24 mouse cellular contexts compared by ENCODE assay signal in genomic region chr2:71246096-71246495, GRCm38 (mm10). TPM values are rescaled to one million over a fixed set of nuclear protein-coding genes. Genes with fewer than 3 reads are reported as not detected.
DNase-seq lines count a peak whose midpoint lies in the region; ATAC-seq and TF ChIP-seq lines count a peak whose summit lies in the region.
"Had no signal": no experiment of that assay in that cellular context is flagged by ENCODE, and none has a peak within 500 bp of the region (broad histone marks: within the 10 kb centered on the region; RNA-seq: fewer than 3 reads in every experiment).

No protein-coding gene starts in this region.

- no peaks in the 10 kb centered on the region for H3K9me3 ChIP-seq in forebrain, embryonic 14.5 days (replicated peaks; ENCODE audit: control insufficient read depth, low read length)
- H3K9me3 ChIP-seq in forebrain, embryonic 11.5 days (ENCODE audit: control insufficient read depth, low read length) = no peaks in the 10 kb centered on the region
- H3K9me3 ChIP-seq in hindbrain, postnatal 0 days (ENCODE audit: low read length) = no peaks in the 10 kb centered on the region
- H3K9me3 ChIP-seq in hindbrain, embryonic 12.5 days (replicated peaks) = no peaks in the 10 kb centered on the region
- no peaks in the 10 kb centered on the region for H3K9me3 ChIP-seq in midbrain, embryonic 15.5 days
- H3K9me3 ChIP-seq in midbrain, embryonic 10.5 days (replicated peaks) = no peaks in the 10 kb centered on the region
- H3K9me3 ChIP-seq: embryonic facial prominence, embryonic 13.5 days; heart, embryonic 10.5 days; heart, embryonic 15.5 days; liver, embryonic 12.5 days; megakaryocyte, embryonic 14.5 days had no signal

- WGBS in forebrain, embryonic 14.5 days = 79% methylated on average over 5 of the region's 5 CpGs
- 89% methylated on average over 5 of the region's 5 CpGs for WGBS in forebrain, embryonic 11.5 days
- WGBS in hindbrain, postnatal 0 days = 63% methylated on average over 5 of the region's 5 CpGs
- 82% methylated on average over 5 of the region's 5 CpGs for WGBS in hindbrain, embryonic 12.5 days
- WGBS in midbrain, embryonic 15.5 days = 74% methylated on average over 5 of the region's 5 CpGs
- 96% methylated on average over 5 of the region's 5 CpGs for WGBS in midbrain, embryonic 10.5 days

- peaks cover 32% of the 10 kb centered on the region for H3K36me3 ChIP-seq in forebrain, embryonic 14.5 days (ENCODE audit: control insufficient read depth, insufficient read depth, low read length)
- peaks cover 2% of the 10 kb centered on the region; the same call in 1 of the 2 replicates for H3K36me3 ChIP-seq in forebrain, embryonic 11.5 days (ENCODE audit: control insufficient read depth, insufficient read depth, low read length)
- H3K36me3 ChIP-seq in hindbrain, postnatal 0 days (ENCODE audit: insufficient read depth, low read length) = peaks cover 24% of the 10 kb centered on the region; the same call in 1 of the 2 replicates
- H3K36me3 ChIP-seq in hindbrain, embryonic 12.5 days = peaks cover 34% of the 10 kb centered on the region
- peaks cover 28% of the 10 kb centered on the region for H3K36me3 ChIP-seq in midbrain, embryonic 15.5 days (replicated peaks)
- H3K36me3 ChIP-seq in midbrain, embryonic 10.5 days = peaks cover 74% of the 10 kb centered on the region

- peak; percentile 23 for DNase-seq in forebrain, embryonic 14.5 days (ENCODE audit: low spot score)
- no peak for DNase-seq in forebrain, embryonic 11.5 days (ENCODE audit: low spot score)
- DNase-seq in hindbrain, postnatal 0 days (ENCODE audit: low spot score) = no peak
- DNase-seq in midbrain, embryonic 10.5 days (ENCODE audit: low spot score) = no peak
- peak; percentile 50 for DNase-seq in brain, embryonic 14.5 days (ENCODE audit: low read depth)
- no peak for DNase-seq in thymus, postnatal 36 days
- DNase-seq: adrenal gland, postnatal 14 days; gastrocnemius, postnatal 25 days; kidney, adult 11 months; kidney, postnatal 14 days; lung, adult 18-20 months; lung, postnatal 4 days; thymus, adult 2 months; thymus, postnatal 4 days had no signal

- H3K4me3 ChIP-seq in forebrain, embryonic 14.5 days (ENCODE audit: low read depth, low read length) = no peak overlapping the region
- H3K4me3 ChIP-seq in forebrain, embryonic 11.5 days (ENCODE audit: low read depth, low read length) = no peak overlapping the region
- H3K4me3 ChIP-seq in hindbrain, postnatal 0 days (ENCODE audit: low read length) = no peak overlapping the region
- H3K4me3 ChIP-seq in hindbrain, embryonic 12.5 days = no peak overlapping the region
- H3K4me3 ChIP-seq in midbrain, embryonic 15.5 days = no peak overlapping the region
- no peak overlapping the region for H3K4me3 ChIP-seq in midbrain, embryonic 10.5 days
- H3K4me3 ChIP-seq: embryonic facial prominence, embryonic 13.5 days; heart, embryonic 10.5 days; heart, embryonic 15.5 days; liver, embryonic 12.5 days; megakaryocyte, embryonic 14.5 days had no signal

- H3K9ac ChIP-seq in forebrain, embryonic 14.5 days (ENCODE audit: low read length) = no peak overlapping the region
- no peak overlapping the region for H3K9ac ChIP-seq in forebrain, embryonic 11.5 days (ENCODE audit: low read length)
- no peak overlapping the region for H3K9ac ChIP-seq in hindbrain, postnatal 0 days (replicated peaks; ENCODE audit: low read length)
- no peak overlapping the region for H3K9ac ChIP-seq in hindbrain, embryonic 12.5 days
- H3K9ac ChIP-seq in midbrain, embryonic 15.5 days = no peak overlapping the region
- H3K9ac ChIP-seq: embryonic facial prominence, embryonic 13.5 days; heart, embryonic 15.5 days; liver, embryonic 12.5 days had no signal

- no peak for ATAC-seq in forebrain, embryonic 14.5 days
- ATAC-seq in forebrain, embryonic 11.5 days (replicated peaks; ENCODE audit: low FRiP score) = no peak
- ATAC-seq in hindbrain, postnatal 0 days = no peak
- no peak for ATAC-seq in hindbrain, embryonic 12.5 days (ENCODE audit: low FRiP score)
- no peak for ATAC-seq in midbrain, embryonic 15.5 days (replicated peaks)
- ATAC-seq: CD4-positive, CD25-positive, alpha-beta regulatory T cell, adult 4 months; inflammation-experienced regulatory T-cells, adult 6 months; liver, embryonic 12.5 days; lung, postnatal 0 days had no signal

- no peaks in the 10 kb centered on the region for H3K27me3 ChIP-seq in forebrain, embryonic 14.5 days (replicated peaks; ENCODE audit: control insufficient read depth, insufficient read depth, low read length)
- H3K27me3 ChIP-seq in forebrain, embryonic 11.5 days (ENCODE audit: control insufficient read depth, insufficient read depth, low read length) = no peaks in the 10 kb centered on the region
- H3K27me3 ChIP-seq in hindbrain, postnatal 0 days (ENCODE audit: insufficient read depth, low read length) = no peaks in the 10 kb centered on the region
- no peaks in the 10 kb centered on the region for H3K27me3 ChIP-seq in hindbrain, embryonic 12.5 days
- no peaks in the 10 kb centered on the region for H3K27me3 ChIP-seq in midbrain, embryonic 15.5 days (replicated peaks)
- H3K27me3 ChIP-seq in midbrain, embryonic 10.5 days (ENCODE audit: low read depth, poor library complexity, severe bottlenecking) = no peaks in the 10 kb centered on the region
- H3K27me3 ChIP-seq: embryonic facial prominence, embryonic 13.5 days; heart, embryonic 15.5 days; liver, embryonic 12.5 days; megakaryocyte, embryonic 14.5 days had no signal

- H3K4me1 ChIP-seq in forebrain, embryonic 14.5 days (ENCODE audit: control insufficient read depth, insufficient read depth, low read length) = peaks cover 22% of the 10 kb centered on the region
- peaks cover 6% of the 10 kb centered on the region; the same call in 1 of the 2 replicates for H3K4me1 ChIP-seq in forebrain, embryonic 11.5 days (replicated peaks; ENCODE audit: control insufficient read depth, insufficient read depth, low read length)
- H3K4me1 ChIP-seq in hindbrain, postnatal 0 days (ENCODE audit: insufficient read depth, low read length) = 0 out of 2 replicates have a peak, but pooled peaks cover 9% of the 10 kb centered on the region
- peaks cover 14% of the 10 kb centered on the region for H3K4me1 ChIP-seq in hindbrain, embryonic 12.5 days
- peaks cover 10% of the 10 kb centered on the region for H3K4me1 ChIP-seq in midbrain, embryonic 15.5 days
- H3K4me1 ChIP-seq in midbrain, embryonic 10.5 days = no peaks in the 10 kb centered on the region
- H3K4me1 ChIP-seq: embryonic facial prominence, embryonic 13.5 days; heart, embryonic 10.5 days; heart, embryonic 15.5 days had no signal

- TF ChIP-seq CTCF in hindbrain, postnatal 0 days (IDR thresholded peaks at IDR 0.05; ENCODE audit: low read depth) = no peak
- TF ChIP-seq CTCF in brain, embryonic 14.5 days (IDR thresholded peaks at IDR 0.05; ENCODE audit: borderline replicate concordance, extremely low read depth, insufficient read depth, insufficient read length) = no peak

- TF ChIP-seq POLR2A in brain, embryonic 14.5 days (IDR thresholded peaks at IDR 0.05; ENCODE audit: borderline replicate concordance, extremely low read depth, insufficient read depth, insufficient read length, poor library complexity, severe bottlenecking) = no peak

- H3K4me2 ChIP-seq in forebrain, embryonic 14.5 days (ENCODE audit: low read length) = no peak overlapping the region
- H3K4me2 ChIP-seq in forebrain, embryonic 11.5 days (ENCODE audit: low read depth, low read length, severe bottlenecking) = no peak overlapping the region
- H3K4me2 ChIP-seq in hindbrain, postnatal 0 days (ENCODE audit: low read depth, low read length) = no peak overlapping the region
- no peak overlapping the region for H3K4me2 ChIP-seq in hindbrain, embryonic 12.5 days (replicated peaks)
- no peak overlapping the region for H3K4me2 ChIP-seq in midbrain, embryonic 15.5 days
- H3K4me2 ChIP-seq: embryonic facial prominence, embryonic 13.5 days; heart, embryonic 15.5 days; liver, embryonic 12.5 days had no signal

- H3K27ac ChIP-seq in forebrain, embryonic 14.5 days (ENCODE audit: low read depth, low read length) = no peak overlapping the region
- H3K27ac ChIP-seq in forebrain, embryonic 11.5 days (ENCODE audit: low read depth, low read length) = no peak overlapping the region
- H3K27ac ChIP-seq in hindbrain, postnatal 0 days = peak overlapping the region; percentile 42; the same call in 1 of the 2 replicates
- H3K27ac ChIP-seq in hindbrain, embryonic 12.5 days = no peak overlapping the region
- H3K27ac ChIP-seq in midbrain, embryonic 15.5 days = 0 out of 2 replicates have a peak overlapping the region, but pooled peaks have one; percentile 5
- H3K27ac ChIP-seq in midbrain, embryonic 10.5 days (replicated peaks) = no peak overlapping the region
- H3K27ac ChIP-seq: embryonic facial prominence, embryonic 13.5 days; heart, embryonic 10.5 days; heart, embryonic 15.5 days; liver, embryonic 12.5 days had no signal

RNA-seq across cellular contexts. Expression of gene Dync1i2, which starts 34.6 kb away (rescaled TPM):
- 195 and 222 TPM in 2 replicates for polyA plus RNA-seq in forebrain, embryonic 14.5 days (2014; fragmentation: Nextera tagmentation; extraction: Ambion mirVana)
- polyA plus RNA-seq in forebrain, embryonic 11.5 days (2014; fragmentation: Nextera tagmentation; extraction: Ambion mirVana) = 156 and 161 TPM in 2 replicates
- 108 and 126 TPM in 2 replicates for total RNA-seq in hindbrain, postnatal 0 days (2014; rRNA removed)
- 164 and 170 TPM in 2 replicates for polyA plus RNA-seq in hindbrain, postnatal 0 days (2015; fragmentation: Nextera tagmentation; extraction: Ambion mirVana)
- 177 and 200 TPM in 2 replicates for polyA plus RNA-seq in hindbrain, embryonic 12.5 days (2016; fragmentation: Nextera tagmentation; extraction: Ambion mirVana)
- 171 and 181 TPM in 2 replicates for polyA plus RNA-seq in midbrain, embryonic 15.5 days (2015; fragmentation: Nextera tagmentation; extraction: Ambion mirVana)
- 118 and 143 TPM in 2 replicates for polyA plus RNA-seq in midbrain, embryonic 10.5 days (2016; fragmentation: Nextera tagmentation; extraction: Ambion mirVana)
- polyA plus RNA-seq in brain, embryonic 14.5 days (2012; rRNA removed) = 213 and 233 TPM in 2 replicates

Comparison
In these comparisons a context has a peak if more than half of its experiments do, and no peak if none do; other contexts are left out.
1. DNase-seq: peak in forebrain, embryonic 14.5 days (single experiment) and brain, embryonic 14.5 days (single experiment); none in forebrain, embryonic 11.5 days (single experiment), hindbrain, postnatal 0 days (single experiment), midbrain, embryonic 10.5 days (single experiment) and thymus, postnatal 36 days (0 of 2).
2. H3K27ac ChIP-seq: peak in hindbrain, postnatal 0 days (single experiment) and midbrain, embryonic 15.5 days (single experiment); none in forebrain, embryonic 14.5 days (single experiment), forebrain, embryonic 11.5 days (single experiment), hindbrain, embryonic 12.5 days (single experiment) and midbrain, embryonic 10.5 days (single experiment).